Mouse (Mus musculus): ENCODE data around the gene Dalrd3.

Gene Dalrd3

GRCm38 (mm10) chr9:108569381-108570206 is at the start of gene Dalrd3:
Dalrd3 (plus strand) TSS chr9:108569886.
- DNase-seq = peak; percentile 86

- no peak for DNase-seq
Measured at GRCm38 (mm10) chr9:108521604-108522003, 48.1 kb upstream of the Dalrd3 start.

- DNase-seq = no peak
Measured at GRCm38 (mm10) chr9:108523341-108523740, 46.3 kb upstream of the Dalrd3 start.

GRCm38 (mm10) chr9:108525400-108525799 is 44.3 kb upstream of the Dalrd3 start:
- DNase-seq = no peak

- no peak for DNase-seq
Measured at GRCm38 (mm10) chr9:108530954-108531353, 38.7 kb upstream of the Dalrd3 start.

- DNase-seq = no peak
Measured at GRCm38 (mm10) chr9:108531496-108531895, 38.2 kb upstream of the Dalrd3 start.

GRCm38 (mm10) chr9:108540846-108541245 is 28.8 kb upstream of the Dalrd3 start:
- DNase-seq = no peak

- no peak for DNase-seq
Measured at GRCm38 (mm10) chr9:108545986-108546385, 23.7 kb upstream of the Dalrd3 start.

- no peak for DNase-seq
Measured at GRCm38 (mm10) chr9:108546875-108547274, 22.8 kb upstream of the Dalrd3 start.

GRCm38 (mm10) chr9:108559169-108559568 is 10.5 kb upstream of the Dalrd3 start:
- DNase-seq = no peak

- DNase-seq = peak; percentile 90
Measured at GRCm38 (mm10) chr9:108560227-108560841, 9.4 kb upstream of the Dalrd3 start, which contains the start of gene Impdh2. Impdh2 (plus strand) TSS chr9:108560286.

- no peak for DNase-seq
Measured at GRCm38 (mm10) chr9:108563671-108564070, 6.0 kb upstream of the Dalrd3 start.

GRCm38 (mm10) chr9:108564131-108564530 is 5.6 kb upstream of the Dalrd3 start:
- no peak for DNase-seq

GRCm38 (mm10) chr9:108565881-108566814 is 3.5 kb upstream of the Dalrd3 start:
- DNase-seq = no peak

- DNase-seq = peak; percentile 96
Measured at GRCm38 (mm10) chr9:108566815-108567776, 2.6 kb upstream of the Dalrd3 start, which contains the start of gene Ndufaf3. Ndufaf3 (minus strand) TSS chr9:108567434.

GRCm38 (mm10) chr9:108567931-108568419 is 1.7 kb upstream of the Dalrd3 start:
- DNase-seq = no peak

GRCm38 (mm10) chr9:108568511-108568921 is 1.2 kb upstream of the Dalrd3 start:
- DNase-seq = no peak

GRCm38 (mm10) chr9:108570207-108570896 is 666 bp downstream of the Dalrd3 start:
- peak; percentile 90 for DNase-seq

- DNase-seq = no peak
Measured at GRCm38 (mm10) chr9:108571401-108571973, 1.8 kb downstream of the Dalrd3 start.

- no peak for DNase-seq
Measured at GRCm38 (mm10) chr9:108572321-108572720, 2.6 kb downstream of the Dalrd3 start.

Data from right cerebral cortex, postnatal 14 days (tissue).